Mouse (Mus musculus) macrophage (primary cell): ENCODE results near the gene 7530416G11Rik. TPM values are rescaled to one million over a fixed set of nuclear protein-coding genes. Genes with fewer than 3 reads are reported as not detected.

Experiments
- H3K27ac ChIP-seq: fragments of 350-480 bp; formaldehyde crosslinking; 2 replicates; pipeline ENCODE4 v1.9.0; 2021
- H3K36me3 ChIP-seq: fragments of 350-480 bp; formaldehyde crosslinking; 2 replicates; pipeline ENCODE4 v1.9.0; 2021; ENCODE audit errors: inconsistent target
- H3K4me3 ChIP-seq: fragments of 350-480 bp; formaldehyde crosslinking; 2 replicates; pipeline ENCODE4 v1.9.0; 2021; ENCODE audit errors: inconsistent target
- H3K79me2 ChIP-seq: fragments of 350-480 bp; formaldehyde crosslinking; 2 replicates; pipeline ENCODE4 v1.9.0; 2021; ENCODE audit errors: inconsistent target
- WGBS: methylation state at CpG from one replicate; pipeline ENCODE4 v1.1.7; 2026; ENCODE audit warnings: inconsistent platforms; ENCODE audit not compliant: missing documents; 5-methylcytosine and 5-hydroxymethylcytosine counted together
- polyA plus RNA-seq: library from polyadenylated mRNA; stranded (reverse); fragments of 250-400 nt; gene quantifications from 3 replicates; pipeline ENCODE4 v1.2.4, GENCODE M21; 2018; ENCODE audit warnings: inconsistent platforms

Gene 7530416G11Rik
- polyA plus RNA-seq, 1 experiment from 2014 or later: not detected

GRCm38 (mm10) chr15:85505118-85505925 is 2.3 kb upstream of the 7530416G11Rik start:
- H3K36me3 ChIP-seq: no peaks in the 10 kb centered on the region
- no peak overlapping the region for H3K4me3 ChIP-seq
- no peak overlapping the region for H3K27ac ChIP-seq
- WGBS: 91% methylated on average over 14 of the region's 14 CpGs
- no peaks in the 10 kb centered on the region for H3K79me2 ChIP-seq

GRCm38 (mm10) chr15:85500267-85500666 is 2.8 kb downstream of the 7530416G11Rik start:
- H3K27ac ChIP-seq: no peak overlapping the region
- 86% methylated on average over 10 of the region's 10 CpGs for WGBS
- H3K36me3 ChIP-seq: no peaks in the 10 kb centered on the region
- H3K79me2 ChIP-seq: no peaks in the 10 kb centered on the region
- no peak overlapping the region for H3K4me3 ChIP-seq

GRCm38 (mm10) chr15:85497981-85498475 is 5.0 kb downstream of the 7530416G11Rik start:
- no peaks in the 10 kb centered on the region for H3K36me3 ChIP-seq
- no peak overlapping the region for H3K27ac ChIP-seq
- H3K4me3 ChIP-seq: no peak overlapping the region
- 78% methylated on average over 8 of the region's 10 CpGs for WGBS
- H3K79me2 ChIP-seq: no peaks in the 10 kb centered on the region

- H3K36me3 ChIP-seq: no peaks in the 10 kb centered on the region
- 89% methylated on average over 4 of the region's 4 CpGs for WGBS
- no peak overlapping the region for H3K4me3 ChIP-seq
- H3K79me2 ChIP-seq: no peaks in the 10 kb centered on the region
- H3K27ac ChIP-seq: no peak overlapping the region
These were observed 5.5 kb downstream of the 7530416G11Rik start for GRCm38 (mm10) chr15:85497548-85497947.

GRCm38 (mm10) chr15:85494163-85494621 is 8.8 kb downstream of the 7530416G11Rik start:
- WGBS: 23% methylated on average over 11 of the region's 11 CpGs
- Histone ChIP-seq H3K36me3 (no peaks in the 10 kb centered on the region), H3K79me2 (no peaks in the 10 kb centered on the region), H3K27ac (no peak overlapping the region), H3K4me3 (no peak overlapping the region)

GRCm38 (mm10) chr15:85489751-85490150 is 13.3 kb downstream of the 7530416G11Rik start:
- Histone ChIP-seq H3K36me3 (no peaks in the 10 kb centered on the region), H3K4me3 (no peak overlapping the region), H3K27ac (no peak overlapping the region), H3K79me2 (no peaks in the 10 kb centered on the region)
- WGBS: 90% methylated on average over 7 of the region's 7 CpGs

GRCm38 (mm10) chr15:85488900-85489299 is 14.1 kb downstream of the 7530416G11Rik start:
- WGBS: 87% methylated on average over 10 of the region's 10 CpGs
- Histone ChIP-seq H3K4me3 (no peak overlapping the region), H3K27ac (no peak overlapping the region), H3K79me2 (no peaks in the 10 kb centered on the region), H3K36me3 (no peaks in the 10 kb centered on the region)

- Histone ChIP-seq H3K36me3 (no peaks in the 10 kb centered on the region), H3K79me2 (no peaks in the 10 kb centered on the region), H3K4me3 (no peak overlapping the region), H3K27ac (no peak overlapping the region)
- WGBS: 72% methylated on average over 3 of the region's 3 CpGs
These were observed 22.4 kb downstream of the 7530416G11Rik start for GRCm38 (mm10) chr15:85480630-85481029.

GRCm38 (mm10) chr15:85479919-85480318 is 23.1 kb downstream of the 7530416G11Rik start:
- no peaks in the 10 kb centered on the region for H3K36me3 ChIP-seq

GRCm38 (mm10) chr15:85479365-85479764 is 23.7 kb downstream of the 7530416G11Rik start:
- Histone ChIP-seq H3K4me3 (no peak overlapping the region), H3K27ac (no peak overlapping the region), H3K79me2 (no peaks in the 10 kb centered on the region), H3K36me3 (no peaks in the 10 kb centered on the region)
- WGBS: 83% methylated on average over 12 of the region's 12 CpGs

More at GRCm38 (mm10) chr15:85479919-85480318, 23.1 kb downstream of the 7530416G11Rik start:
- no peak overlapping the region for H3K4me3 ChIP-seq
- WGBS: 32% methylated on average over 4 of the region's 5 CpGs
- H3K79me2 ChIP-seq: no peaks in the 10 kb centered on the region
- H3K27ac ChIP-seq: no peak overlapping the region

GRCm38 (mm10) chr15:85477584-85477983 is 25.4 kb downstream of the 7530416G11Rik start:
- Histone ChIP-seq H3K4me3 (no peak overlapping the region), H3K36me3 (no peaks in the 10 kb centered on the region), H3K79me2 (no peaks in the 10 kb centered on the region), H3K27ac (no peak overlapping the region)
- WGBS: 13% methylated on average over 1 of the region's 1 CpGs

- Histone ChIP-seq H3K79me2 (no peaks in the 10 kb centered on the region), H3K4me3 (no peak overlapping the region), H3K27ac (no peak overlapping the region), H3K36me3 (no peaks in the 10 kb centered on the region)
- WGBS: 63% methylated on average over 3 of the region's 3 CpGs
These were observed 28.3 kb downstream of the 7530416G11Rik start for GRCm38 (mm10) chr15:85474697-85475096.

- Histone ChIP-seq H3K27ac (no peak overlapping the region), H3K4me3 (no peak overlapping the region), H3K79me2 (no peaks in the 10 kb centered on the region), H3K36me3 (peaks cover 7% of the 10 kb centered on the region; the same call in 1 of the 2 replicates)
- WGBS: 83% methylated on average over 5 of the region's 6 CpGs
These were observed 33.6 kb downstream of the 7530416G11Rik start for GRCm38 (mm10) chr15:85469401-85469800.

- H3K36me3 ChIP-seq: peaks cover 23% of the 10 kb centered on the region
- no peaks in the 10 kb centered on the region for H3K79me2 ChIP-seq
- WGBS: 93% methylated on average over 5 of the region's 5 CpGs
- no peak overlapping the region for H3K4me3 ChIP-seq
- no peak overlapping the region for H3K27ac ChIP-seq
These were observed 36.5 kb downstream of the 7530416G11Rik start for GRCm38 (mm10) chr15:85466456-85467067.
